Mouse (Mus musculus): ENCODE results near the gene Rnf213. TPM values are rescaled to one million over a fixed set of nuclear protein-coding genes. Genes with fewer than 3 reads are reported as not detected.

The Rnf213 gene
- polyA plus RNA-seq, 1 experiment from 2014 or later: 2.1 TPM

GRCm38 (mm10) chr11:119521920-119522710, 129.2 kb downstream of the Rnf213 start:
- no peaks in the 10 kb centered on the region for H3K36me3 ChIP-seq (ENCODE audit: control insufficient read depth, insufficient read depth, low read length)
- no peak overlapping the region for H3K4me2 ChIP-seq (replicated peaks; ENCODE audit: low read depth, low read length)
- no peak for DNase-seq (ENCODE audit: low spot score)
- no peak for ATAC-seq (ENCODE audit: low FRiP score)
- no peaks in the 10 kb centered on the region for H3K4me1 ChIP-seq (replicated peaks; ENCODE audit: control insufficient read depth, insufficient read depth, low read length)
- H3K9me3 ChIP-seq (ENCODE audit: control insufficient read depth, low read length): no peaks in the 10 kb centered on the region
- H3K27ac ChIP-seq (ENCODE audit: low read depth, low read length): no peak overlapping the region
- 81% methylated on average over 6 of the region's 6 CpGs for WGBS
- H3K4me3 ChIP-seq (ENCODE audit: low read depth, low read length): no peak overlapping the region
- no peaks in the 10 kb centered on the region for H3K27me3 ChIP-seq (ENCODE audit: control insufficient read depth, insufficient read depth, low read length)
- no peak overlapping the region for H3K9ac ChIP-seq (ENCODE audit: low read depth, low read length)

- no peak overlapping the region for H3K9ac ChIP-seq (ENCODE audit: low read depth, low read length)
- no peaks in the 10 kb centered on the region for H3K4me1 ChIP-seq (replicated peaks; ENCODE audit: control insufficient read depth, insufficient read depth, low read length)
- H3K4me3 ChIP-seq (ENCODE audit: low read depth, low read length): no peak overlapping the region
- ATAC-seq (ENCODE audit: low FRiP score) (no peak), DNase-seq (ENCODE audit: low spot score) (no peak)
- no peaks in the 10 kb centered on the region for H3K27me3 ChIP-seq (ENCODE audit: control insufficient read depth, insufficient read depth, low read length)
- H3K27ac ChIP-seq (ENCODE audit: low read depth, low read length): no peak overlapping the region
- no peaks in the 10 kb centered on the region for H3K9me3 ChIP-seq (ENCODE audit: control insufficient read depth, low read length)
- H3K36me3 ChIP-seq (ENCODE audit: control insufficient read depth, insufficient read depth, low read length): no peaks in the 10 kb centered on the region
- 78% methylated on average over 8 of the region's 8 CpGs for WGBS
- H3K4me2 ChIP-seq (replicated peaks; ENCODE audit: low read depth, low read length): no peak overlapping the region
Measured at GRCm38 (mm10) chr11:119522779-119523178, 129.9 kb downstream of the Rnf213 start.

- no peak overlapping the region for H3K27ac ChIP-seq (ENCODE audit: low read depth, low read length)
- H3K27me3 ChIP-seq (ENCODE audit: control insufficient read depth, insufficient read depth, low read length): no peaks in the 10 kb centered on the region
- 90% methylated on average over 3 of the region's 3 CpGs for WGBS
- no peak overlapping the region for H3K4me2 ChIP-seq (replicated peaks; ENCODE audit: low read depth, low read length)
- no peaks in the 10 kb centered on the region for H3K36me3 ChIP-seq (ENCODE audit: control insufficient read depth, insufficient read depth, low read length)
- ATAC-seq (ENCODE audit: low FRiP score) (no peak), DNase-seq (ENCODE audit: low spot score) (no peak)
- no peaks in the 10 kb centered on the region for H3K9me3 ChIP-seq (ENCODE audit: control insufficient read depth, low read length)
- H3K4me3 ChIP-seq (ENCODE audit: low read depth, low read length): no peak overlapping the region
- H3K4me1 ChIP-seq (replicated peaks; ENCODE audit: control insufficient read depth, insufficient read depth, low read length): no peaks in the 10 kb centered on the region
- H3K9ac ChIP-seq (ENCODE audit: low read depth, low read length): no peak overlapping the region
Measured at GRCm38 (mm10) chr11:119523392-119523791, 130.5 kb downstream of the Rnf213 start.

GRCm38 (mm10) chr11:119524545-119524949, 131.6 kb downstream of the Rnf213 start:
- DNase-seq (ENCODE audit: low spot score): peak; percentile 94
- WGBS: 3% methylated on average over 33 of the region's 33 CpGs
- peak overlapping the region; percentile 24 for H3K4me3 ChIP-seq (ENCODE audit: low read depth, low read length)
- H3K36me3 ChIP-seq (ENCODE audit: control insufficient read depth, insufficient read depth, low read length): no peaks in the 10 kb centered on the region
- no peaks in the 10 kb centered on the region for H3K9me3 ChIP-seq (ENCODE audit: control insufficient read depth, low read length)
- H3K9ac ChIP-seq (ENCODE audit: low read depth, low read length): 0 out of 2 replicates have a peak overlapping the region, but pooled peaks have one; percentile 52
- no peak overlapping the region for H3K27ac ChIP-seq (ENCODE audit: low read depth, low read length)
- peak overlapping the region; percentile 36; the same call in 1 of the 2 replicates for H3K4me2 ChIP-seq (replicated peaks; ENCODE audit: low read depth, low read length)
- no peaks in the 10 kb centered on the region for H3K4me1 ChIP-seq (replicated peaks; ENCODE audit: control insufficient read depth, insufficient read depth, low read length)
- peak; percentile 93 for ATAC-seq (ENCODE audit: low FRiP score)
- H3K27me3 ChIP-seq (ENCODE audit: control insufficient read depth, insufficient read depth, low read length): no peaks in the 10 kb centered on the region

GRCm38 (mm10) chr11:119526068-119526966, 133.4 kb downstream of the Rnf213 start:
- WGBS: 83% methylated on average over 14 of the region's 14 CpGs
- ATAC-seq (ENCODE audit: low FRiP score): no peak

GRCm38 (mm10) chr11:119528930-119529329, 136.0 kb downstream of the Rnf213 start:
- Histone ChIP-seq H3K27ac (ENCODE audit: low read depth, low read length) (no peak overlapping the region), H3K4me1 (replicated peaks; ENCODE audit: control insufficient read depth, insufficient read depth, low read length) (no peaks in the 10 kb centered on the region), H3K4me3 (ENCODE audit: low read depth, low read length) (no peak overlapping the region), H3K9me3 (ENCODE audit: control insufficient read depth, low read length) (no peaks in the 10 kb centered on the region), H3K9ac (ENCODE audit: low read depth, low read length) (no peak overlapping the region), H3K36me3 (ENCODE audit: control insufficient read depth, insufficient read depth, low read length) (no peaks in the 10 kb centered on the region), H3K27me3 (ENCODE audit: control insufficient read depth, insufficient read depth, low read length) (no peaks in the 10 kb centered on the region), H3K4me2 (replicated peaks; ENCODE audit: low read depth, low read length) (no peak overlapping the region)
- no peak for DNase-seq (ENCODE audit: low spot score)
- ATAC-seq (ENCODE audit: low FRiP score): no peak
- WGBS: 68% methylated on average over 11 of the region's 11 CpGs

More at GRCm38 (mm10) chr11:119526068-119526966, 133.4 kb downstream of the Rnf213 start:
- H3K27me3 ChIP-seq (ENCODE audit: control insufficient read depth, insufficient read depth, low read length): no peaks in the 10 kb centered on the region
- H3K4me2 ChIP-seq (replicated peaks; ENCODE audit: low read depth, low read length): no peak overlapping the region
- DNase-seq (ENCODE audit: low spot score): no peak
- H3K27ac ChIP-seq (ENCODE audit: low read depth, low read length): no peak overlapping the region
- H3K4me1 ChIP-seq (replicated peaks; ENCODE audit: control insufficient read depth, insufficient read depth, low read length): no peaks in the 10 kb centered on the region
- H3K4me3 ChIP-seq (ENCODE audit: low read depth, low read length): no peak overlapping the region
- H3K9ac ChIP-seq (ENCODE audit: low read depth, low read length): no peak overlapping the region
- no peaks in the 10 kb centered on the region for H3K9me3 ChIP-seq (ENCODE audit: control insufficient read depth, low read length)
- H3K36me3 ChIP-seq (ENCODE audit: control insufficient read depth, insufficient read depth, low read length): no peaks in the 10 kb centered on the region

- Histone ChIP-seq H3K9me3 (ENCODE audit: control insufficient read depth, low read length) (no peaks in the 10 kb centered on the region), H3K27me3 (ENCODE audit: control insufficient read depth, insufficient read depth, low read length) (no peaks in the 10 kb centered on the region; the same call in 1 of the 2 replicates), H3K4me2 (replicated peaks; ENCODE audit: low read depth, low read length) (no peak overlapping the region), H3K9ac (ENCODE audit: low read depth, low read length) (no peak overlapping the region), H3K27ac (ENCODE audit: low read depth, low read length) (no peak overlapping the region), H3K36me3 (ENCODE audit: control insufficient read depth, insufficient read depth, low read length) (no peaks in the 10 kb centered on the region), H3K4me1 (replicated peaks; ENCODE audit: control insufficient read depth, insufficient read depth, low read length) (no peaks in the 10 kb centered on the region), H3K4me3 (ENCODE audit: low read depth, low read length) (no peak overlapping the region)
- DNase-seq (ENCODE audit: low spot score) (no peak), ATAC-seq (ENCODE audit: low FRiP score) (no peak)
- WGBS: 74% methylated on average over 8 of the region's 8 CpGs
Measured at GRCm38 (mm10) chr11:119532460-119532859, 139.6 kb downstream of the Rnf213 start.

- no peaks in the 10 kb centered on the region for H3K36me3 ChIP-seq (ENCODE audit: control insufficient read depth, insufficient read depth, low read length)
Measured at GRCm38 (mm10) chr11:119533745-119534144, 140.8 kb downstream of the Rnf213 start.

More at GRCm38 (mm10) chr11:119533745-119534144, 140.8 kb downstream of the Rnf213 start:
- no peaks in the 10 kb centered on the region; the same call in 1 of the 2 replicates for H3K27me3 ChIP-seq (ENCODE audit: control insufficient read depth, insufficient read depth, low read length)
- no peak overlapping the region for H3K4me2 ChIP-seq (replicated peaks; ENCODE audit: low read depth, low read length)
- no peak for ATAC-seq (ENCODE audit: low FRiP score)
- DNase-seq (ENCODE audit: low spot score): no peak
- no peak overlapping the region for H3K9ac ChIP-seq (ENCODE audit: low read depth, low read length)
- WGBS: 77% methylated on average over 7 of the region's 7 CpGs
- no peak overlapping the region for H3K4me3 ChIP-seq (ENCODE audit: low read depth, low read length)
- H3K27ac ChIP-seq (ENCODE audit: low read depth, low read length): no peak overlapping the region
- no peaks in the 10 kb centered on the region for H3K4me1 ChIP-seq (replicated peaks; ENCODE audit: control insufficient read depth, insufficient read depth, low read length)
- no peaks in the 10 kb centered on the region for H3K9me3 ChIP-seq (ENCODE audit: control insufficient read depth, low read length)

Measured in hindbrain, embryonic 11.5 days (tissue).